Mouse (Mus musculus) stomach, postnatal 0 days (tissue): ENCODE data around the gene Cfap300. TPM values are rescaled to one million over a fixed set of nuclear protein-coding genes. Genes with fewer than 3 reads are reported as not detected.

Experiments used
- ATAC-seq: fragments of 200-750 bp; cut with Nextera tagmentation; 2 replicates; pipeline ENCODE4 v1.8.0; 2017; ENCODE audit not compliant: low FRiP score, low TSS enrichment
- DNase-seq: peaks from one replicate; pipeline ENCODE4 v3.0.0-alpha.2; 2016; ENCODE audit warnings: low spot score
- H3K27ac ChIP-seq: fragments of 300-500 bp; sonication (generic); replicated peaks from 2 replicates; pipeline ENCODE4 v1.5.1; 2014; ENCODE audit warnings: mild to moderate bottlenecking, control low read depth
- H3K27me3 ChIP-seq: fragments of 300-500 bp; sonication (generic); 2 replicates; pipeline ENCODE4 v1.6.1; 2014; ENCODE audit warnings: low read length; ENCODE audit not compliant: control insufficient read depth, insufficient read depth
- H3K36me3 ChIP-seq: fragments of 300-500 bp; sonication (generic); 2 replicates; pipeline ENCODE4 v1.6.1; 2014; ENCODE audit warnings: low read length, mixed read lengths; ENCODE audit not compliant: control insufficient read depth, insufficient read depth
- H3K4me1 ChIP-seq: fragments of 300-500 bp; sonication (generic); replicated peaks from 2 replicates; pipeline ENCODE4 v1.6.1; 2014; ENCODE audit warnings: antibody characterized with exemption; ENCODE audit not compliant: control insufficient read depth, insufficient read depth
- H3K4me2 ChIP-seq: fragments of 300-500 bp; sonication (generic); replicated peaks from 2 replicates; pipeline ENCODE4 v1.6.1; 2014; ENCODE audit warnings: low read depth, mild to moderate bottlenecking, control low read depth, moderate library complexity
- H3K4me3 ChIP-seq: fragments of 300-500 bp; sonication (generic); 2 replicates; pipeline ENCODE4 v1.5.1; 2014; ENCODE audit warnings: low read depth, low read length, control low read depth
- H3K9ac ChIP-seq: fragments of 300-500 bp; sonication (generic); 2 replicates; pipeline ENCODE4 v1.6.1; 2014; ENCODE audit warnings: mild to moderate bottlenecking, low read length, control low read depth, mixed read lengths
- H3K9me3 ChIP-seq: fragments of 300-500 bp; sonication (generic); 2 replicates; pipeline ENCODE4 v1.6.1; 2016; ENCODE audit warnings: low read length; ENCODE audit not compliant: control insufficient read depth
- CTCF ChIP-seq: IDR thresholded peaks from 2 replicates; pipeline ENCODE4 v1.5.1; 2016; ENCODE audit warnings: antibody characterized with exemption, low read depth, mild to moderate bottlenecking, moderate library complexity
- EP300 ChIP-seq: optimal IDR thresholded peaks from 2 replicates; pipeline ENCODE3; 2016; ENCODE audit warnings: antibody characterized with exemption
- WGBS: fragments of 180-500 bp; shearing (Covaris S2); extraction: QIAGEN DNeasy Blood & Tissue Kit; methylation state at CpG from one replicate; pipeline ENCODE4 v1.1.7; 2014; 5-methylcytosine and 5-hydroxymethylcytosine counted together
- polyA plus RNA-seq: library from polyadenylated mRNA; unstranded; fragments of >200 nt; fragmentation: Nextera tagmentation; extraction: Ambion mirVana; gene quantifications from 2 replicates; pipeline ENCODE4 v1.2.1, GENCODE M21; 2015

Gene Cfap300
- polyA plus RNA-seq, 1 experiment from 2014 or later, result 3.3 TPM

- Histone ChIP-seq H3K9ac (peak overlapping the region; percentile 35; the same call in 1 of the 2 replicates), H3K9me3 (no peaks in the 10 kb centered on the region), H3K4me2 (peak overlapping the region; percentile 78), H3K4me1 (no peaks in the 10 kb centered on the region), H3K27ac (peak overlapping the region; percentile 74), H3K36me3 (no peaks in the 10 kb centered on the region), H3K4me3 (peak overlapping the region; percentile 60), H3K27me3 (no peaks in the 10 kb centered on the region)
- 14% methylated on average over 5 of the region's 5 CpGs for WGBS
- 0 out of 2 replicates have a peak, but pooled peaks have one; percentile 5 for ATAC-seq
- no peak for DNase-seq
- TF ChIP-seq CTCF (no peak), EP300 (no peak)
Observed at GRCm38 (mm10) chr9:8043044-8043387, 393 bp upstream of the Cfap300 start.

GRCm38 (mm10) chr9:8035546-8035945 lies 7.1 kb downstream of the Cfap300 start:
- no peak overlapping the region for H3K9ac ChIP-seq
- peak; percentile 78; the same call in 1 of the 2 replicates for ATAC-seq
- H3K4me1 ChIP-seq, result peaks cover 2% of the 10 kb centered on the region; the same call in 1 of the 2 replicates
- H3K27me3 ChIP-seq, result no peaks in the 10 kb centered on the region
- H3K36me3 ChIP-seq, result no peaks in the 10 kb centered on the region
- 14% methylated on average over 7 of the region's 7 CpGs for WGBS
- DNase-seq, result peak; percentile 29
- TF ChIP-seq EP300, result no peak
- no peak overlapping the region for H3K4me2 ChIP-seq
- H3K4me3 ChIP-seq, result no peak overlapping the region
- H3K9me3 ChIP-seq, result no peaks in the 10 kb centered on the region
- H3K27ac ChIP-seq, result no peak overlapping the region; the same call in 1 of the 2 replicates

GRCm38 (mm10) chr9:8035091-8035490 lies 7.5 kb downstream of the Cfap300 start:
- ATAC-seq, result no peak
- DNase-seq, result no peak
- peaks cover 2% of the 10 kb centered on the region; the same call in 1 of the 2 replicates for H3K4me1 ChIP-seq
- no peak overlapping the region for H3K9ac ChIP-seq
- no peak overlapping the region for H3K4me2 ChIP-seq
- H3K9me3 ChIP-seq, result no peaks in the 10 kb centered on the region
- 45% methylated on average over 4 of the region's 4 CpGs for WGBS
- H3K27ac ChIP-seq, result no peak overlapping the region; the same call in 1 of the 2 replicates
- no peak overlapping the region for H3K4me3 ChIP-seq
- H3K27me3 ChIP-seq, result no peaks in the 10 kb centered on the region
- TF ChIP-seq EP300 (no peak), CTCF (no peak)
- H3K36me3 ChIP-seq, result no peaks in the 10 kb centered on the region

- Histone ChIP-seq H3K27me3 (no peaks in the 10 kb centered on the region), H3K36me3 (no peaks in the 10 kb centered on the region), H3K9me3 (no peaks in the 10 kb centered on the region), H3K4me3 (no peak overlapping the region), H3K27ac (no peak overlapping the region), H3K9ac (no peak overlapping the region), H3K4me2 (no peak overlapping the region), H3K4me1 (peaks cover 2% of the 10 kb centered on the region; the same call in 1 of the 2 replicates)
- no peak for DNase-seq
- ATAC-seq, result no peak
- 45% methylated on average over 1 of the region's 1 CpGs for WGBS
- TF ChIP-seq EP300, result no peak
- TF ChIP-seq CTCF, result no peak
Observed at GRCm38 (mm10) chr9:8034143-8034542, 8.5 kb downstream of the Cfap300 start.

- ATAC-seq, result no peak
- 0 out of 2 replicates have a peak overlapping the region, but pooled peaks have one; percentile 24 for H3K27ac ChIP-seq
- DNase-seq, result no peak
- peaks cover 2% of the 10 kb centered on the region; the same call in 1 of the 2 replicates for H3K4me1 ChIP-seq
- H3K9ac ChIP-seq, result no peak overlapping the region
- no peaks in the 10 kb centered on the region for H3K27me3 ChIP-seq
- no peak for TF ChIP-seq EP300
- no peak for TF ChIP-seq CTCF
- no peaks in the 10 kb centered on the region for H3K36me3 ChIP-seq
- H3K9me3 ChIP-seq, result no peaks in the 10 kb centered on the region
- no peak overlapping the region for H3K4me2 ChIP-seq
- 69% methylated on average over 5 of the region's 5 CpGs for WGBS
- no peak overlapping the region for H3K4me3 ChIP-seq
Observed at GRCm38 (mm10) chr9:8032847-8033246, 9.8 kb downstream of the Cfap300 start.

GRCm38 (mm10) chr9:8018609-8019008 lies 24.0 kb downstream of the Cfap300 start:
- H3K9ac ChIP-seq, result no peak overlapping the region
- H3K27ac ChIP-seq, result no peak overlapping the region
- H3K9me3 ChIP-seq, result no peaks in the 10 kb centered on the region
- TF ChIP-seq CTCF, result no peak
- TF ChIP-seq EP300, result no peak
- 88% methylated on average over 5 of the region's 5 CpGs for WGBS
- no peak overlapping the region for H3K4me3 ChIP-seq
- no peak overlapping the region for H3K4me2 ChIP-seq
- DNase-seq (no peak), ATAC-seq (no peak)
- no peaks in the 10 kb centered on the region for H3K27me3 ChIP-seq
- H3K36me3 ChIP-seq, result no peaks in the 10 kb centered on the region
- H3K4me1 ChIP-seq, result no peaks in the 10 kb centered on the region
